Mouse (Mus musculus) embryonic facial prominence, embryonic 10.5 days (tissue): ENCODE measurements around the gene Hcst. TPM values are rescaled to one million over a fixed set of nuclear protein-coding genes. Genes with fewer than 3 reads are reported as not detected.
A peak's percentile ranks its signal among the peaks of the same experiment; 100 is the strongest.

Experiments used
- DNase-seq: peaks from one replicate; pipeline ENCODE4 v3.0.0-alpha.2; 2017; ENCODE audit warnings: low spot score
- H3K27ac ChIP-seq: fragments of 300-500 bp; sonication (generic); replicated peaks from 2 replicates; pipeline ENCODE4 v1.5.1; 2016; ENCODE audit warnings: mild to moderate bottlenecking
- H3K27me3 ChIP-seq: fragments of 300-500 bp; sonication (generic); replicated peaks from 2 replicates; pipeline ENCODE4 v1.6.1; 2016; ENCODE audit warnings: low read depth, mild to moderate bottlenecking; ENCODE audit not compliant: poor library complexity, severe bottlenecking
- H3K36me3 ChIP-seq: fragments of 300-500 bp; sonication (generic); replicated peaks from 2 replicates; pipeline ENCODE4 v1.6.1; 2016; ENCODE audit warnings: mild to moderate bottlenecking, moderate library complexity
- H3K4me1 ChIP-seq: fragments of 300-500 bp; sonication (generic); 2 replicates; pipeline ENCODE4 v1.6.1; 2016
- H3K4me3 ChIP-seq: fragments of 300-500 bp; sonication (generic); 2 replicates; pipeline ENCODE4 v1.5.1; 2016; ENCODE audit warnings: mild to moderate bottlenecking, moderate library complexity
- H3K9me3 ChIP-seq: fragments of 300-500 bp; sonication (generic); 2 replicates; pipeline ENCODE4 v1.6.1; 2016; ENCODE audit warnings: mild to moderate bottlenecking
- WGBS: fragments of 180-500 bp; shearing (Covaris S2); methylation state at CpG from one replicate; pipeline ENCODE4 v1.1.7; 2016; 5-methylcytosine and 5-hydroxymethylcytosine counted together
- polyA plus RNA-seq: library from polyadenylated mRNA; unstranded; fragments of >200 nt; fragmentation: Nextera tagmentation; extraction: Ambion mirVana; gene quantifications from 2 replicates; pipeline ENCODE4 v1.2.1, GENCODE M21; 2016

Hcst gene
- polyA plus RNA-seq = not detected in 2 replicates

DNA sequence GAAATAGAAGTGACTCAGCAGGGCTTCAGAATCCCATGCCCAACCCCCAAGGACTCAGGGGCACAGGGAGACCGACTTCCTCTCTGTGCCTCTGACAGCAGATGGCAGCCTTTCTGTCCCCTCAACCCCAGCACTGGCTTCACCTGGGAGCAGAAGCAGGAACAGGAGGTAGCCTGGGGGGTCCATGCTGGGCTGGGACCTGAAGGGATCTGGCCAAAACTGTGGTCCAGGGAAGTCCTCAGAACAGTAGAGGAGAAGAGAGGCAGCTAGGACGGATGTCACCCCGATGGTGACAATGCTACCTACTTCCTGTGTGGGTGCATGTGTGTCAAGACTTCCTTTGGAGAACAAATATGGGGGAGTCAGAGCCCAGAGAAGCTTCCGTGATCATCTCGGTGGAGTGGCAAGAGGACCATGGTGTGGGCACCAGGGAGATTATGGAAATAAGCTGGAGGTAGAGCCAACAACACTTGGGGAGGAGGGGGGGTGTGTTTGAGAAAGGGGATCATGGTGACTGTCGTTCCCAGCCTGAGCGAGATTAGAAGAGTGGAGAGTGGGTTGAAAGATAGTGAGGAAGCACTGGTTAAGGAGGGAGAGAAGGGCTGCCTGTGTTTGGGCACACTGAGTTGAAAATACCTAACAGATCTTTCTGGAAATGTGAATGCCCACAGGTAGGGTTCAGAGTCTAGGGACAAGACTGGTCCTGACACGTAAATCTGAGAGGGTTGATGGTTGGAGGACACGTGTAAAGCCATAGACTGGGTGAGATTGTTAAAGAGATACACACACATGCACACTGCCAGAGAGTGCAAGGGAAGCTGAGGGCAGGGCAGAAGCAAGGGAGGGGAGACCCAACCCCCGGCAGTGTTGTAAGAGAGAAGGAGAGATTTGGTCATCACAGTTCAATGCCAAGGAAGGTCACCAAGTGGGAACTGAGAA is at the start of gene Hcst:
Gene Hcst (minus strand): TSS at position 294 of the 939 bp plus-strand sequence.
- Histone ChIP-seq H3K4me1 (peaks cover 24% of the 10 kb centered on the region), H3K9me3 (peaks cover 6% of the 10 kb centered on the region; the same call in 1 of the 2 replicates), H3K27me3 (peaks cover 46% of the 10 kb centered on the region), H3K4me3 (no peak within 1 kb of the TSS), H3K27ac (no peak within 1 kb of the TSS), H3K36me3 (no peaks in the 10 kb centered on the region)
- WGBS = 72% methylated on average over 10 of the region's 10 CpGs
- no peak for DNase-seq

DNA sequence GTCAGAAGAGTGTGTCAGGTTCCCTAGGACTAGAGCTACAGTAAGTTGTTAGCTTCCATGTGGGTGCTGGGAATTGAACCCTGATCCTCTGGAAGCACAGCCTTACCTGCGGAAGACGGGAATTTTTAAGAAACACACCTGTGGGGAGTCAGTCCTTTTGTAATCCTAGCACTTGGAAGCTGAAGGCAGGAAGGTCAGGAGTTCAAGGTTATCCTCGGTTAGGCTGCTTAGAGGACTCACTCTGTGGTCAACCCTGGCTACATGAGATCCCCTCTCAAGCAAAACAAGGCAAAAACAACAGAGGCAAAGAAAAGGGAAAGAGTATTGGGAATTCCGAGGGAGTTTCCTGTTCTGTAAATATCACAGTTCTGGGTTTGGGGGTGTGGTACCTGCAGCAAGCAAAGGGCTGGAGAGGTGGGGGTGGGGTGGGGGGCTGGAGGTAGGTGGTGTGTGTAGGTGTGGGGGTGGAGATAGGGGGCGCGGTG is 45.2 kb upstream of the Hcst start:
- 10% methylated on average over 6 of the region's 6 CpGs for WGBS
- Histone ChIP-seq H3K27me3 (peaks cover 90% of the 10 kb centered on the region), H3K9me3 (no peaks in the 10 kb centered on the region), H3K36me3 (no peaks in the 10 kb centered on the region), H3K27ac (no peak overlapping the region), H3K4me1 (peaks cover 10% of the 10 kb centered on the region), H3K4me3 (no peak overlapping the region)
- DNase-seq = no peak

DNA sequence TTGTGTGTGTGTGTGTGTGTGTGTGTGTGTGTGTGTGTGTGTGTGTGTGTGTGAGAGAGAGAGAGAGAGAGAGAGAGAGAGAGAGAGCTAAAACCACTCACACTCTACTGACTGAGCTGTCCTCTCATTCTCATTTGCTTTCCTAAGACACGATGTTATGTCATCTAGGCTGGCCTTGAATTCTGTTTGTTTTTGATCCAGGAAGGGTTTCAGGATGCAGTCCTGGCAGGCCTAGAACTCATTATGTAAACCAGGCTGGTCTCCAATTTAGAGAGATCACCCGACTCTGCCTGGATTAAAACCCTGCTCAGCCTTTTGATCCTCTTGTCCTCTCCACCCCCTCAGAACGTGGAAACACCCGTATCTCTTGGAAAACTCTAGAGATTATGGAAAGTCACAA is 44.3 kb upstream of the Hcst start:
- Histone ChIP-seq H3K27ac (no peak overlapping the region), H3K9me3 (no peaks in the 10 kb centered on the region), H3K27me3 (peaks cover 99% of the 10 kb centered on the region), H3K36me3 (no peaks in the 10 kb centered on the region), H3K4me1 (peaks cover 10% of the 10 kb centered on the region), H3K4me3 (no peak overlapping the region)
- 17% methylated on average over 4 of the region's 4 CpGs for WGBS
- DNase-seq = no peak

DNA sequence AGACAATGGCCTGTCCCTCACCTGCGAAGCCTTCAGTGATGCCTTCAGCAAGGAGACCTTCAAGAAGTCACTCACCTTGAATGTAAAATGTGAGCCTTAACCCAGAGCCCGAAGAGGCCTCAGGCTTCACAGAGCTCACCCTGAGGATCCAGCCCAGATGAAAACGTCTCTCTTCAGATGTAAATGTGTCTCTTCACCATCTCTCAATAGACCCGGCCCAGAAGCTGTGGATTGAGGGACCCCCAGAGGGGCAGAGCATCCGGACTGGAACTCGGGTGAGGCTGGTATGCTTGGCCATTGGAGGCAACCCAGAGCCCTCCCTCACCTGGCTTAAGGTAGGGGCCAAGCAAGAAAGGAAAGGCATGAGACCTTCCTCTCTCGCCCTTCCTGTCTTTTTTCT is 43.9 kb upstream of the Hcst start:
- Histone ChIP-seq H3K36me3 (no peaks in the 10 kb centered on the region), H3K9me3 (no peaks in the 10 kb centered on the region), H3K4me3 (no peak overlapping the region), H3K27me3 (peaks cover 100% of the 10 kb centered on the region), H3K27ac (no peak overlapping the region), H3K4me1 (peaks cover 10% of the 10 kb centered on the region)
- WGBS = 33% methylated on average over 7 of the region's 7 CpGs
- DNase-seq = no peak

DNA sequence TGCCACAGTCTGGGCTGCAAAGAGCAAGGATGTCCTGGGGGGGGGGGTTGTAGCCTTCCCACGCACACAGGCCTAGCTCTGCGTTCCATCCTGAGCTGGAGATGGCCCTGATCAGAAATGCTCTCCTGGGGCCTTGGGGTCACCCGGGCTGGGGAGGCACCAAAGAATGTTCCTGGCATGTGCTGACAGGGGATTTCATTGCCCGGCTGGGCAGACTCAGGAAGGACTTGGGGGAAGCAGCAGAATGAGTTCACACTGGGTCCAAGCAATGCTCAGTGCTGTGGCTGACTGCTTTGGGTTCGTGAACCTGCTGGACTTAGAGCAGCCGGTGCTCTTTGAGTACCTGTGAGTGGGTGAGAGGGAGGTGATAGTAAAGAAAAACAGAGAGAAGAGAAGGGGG is 39.8 kb upstream of the Hcst start:
- no peak for DNase-seq
- H3K36me3 ChIP-seq = no peaks in the 10 kb centered on the region
- H3K27me3 ChIP-seq = peaks cover 100% of the 10 kb centered on the region
- no peak overlapping the region for H3K4me3 ChIP-seq
- H3K27ac ChIP-seq = no peak overlapping the region
- H3K9me3 ChIP-seq = no peaks in the 10 kb centered on the region
- WGBS = 33% methylated on average over 6 of the region's 6 CpGs
- H3K4me1 ChIP-seq = peaks cover 20% of the 10 kb centered on the region

DNA sequence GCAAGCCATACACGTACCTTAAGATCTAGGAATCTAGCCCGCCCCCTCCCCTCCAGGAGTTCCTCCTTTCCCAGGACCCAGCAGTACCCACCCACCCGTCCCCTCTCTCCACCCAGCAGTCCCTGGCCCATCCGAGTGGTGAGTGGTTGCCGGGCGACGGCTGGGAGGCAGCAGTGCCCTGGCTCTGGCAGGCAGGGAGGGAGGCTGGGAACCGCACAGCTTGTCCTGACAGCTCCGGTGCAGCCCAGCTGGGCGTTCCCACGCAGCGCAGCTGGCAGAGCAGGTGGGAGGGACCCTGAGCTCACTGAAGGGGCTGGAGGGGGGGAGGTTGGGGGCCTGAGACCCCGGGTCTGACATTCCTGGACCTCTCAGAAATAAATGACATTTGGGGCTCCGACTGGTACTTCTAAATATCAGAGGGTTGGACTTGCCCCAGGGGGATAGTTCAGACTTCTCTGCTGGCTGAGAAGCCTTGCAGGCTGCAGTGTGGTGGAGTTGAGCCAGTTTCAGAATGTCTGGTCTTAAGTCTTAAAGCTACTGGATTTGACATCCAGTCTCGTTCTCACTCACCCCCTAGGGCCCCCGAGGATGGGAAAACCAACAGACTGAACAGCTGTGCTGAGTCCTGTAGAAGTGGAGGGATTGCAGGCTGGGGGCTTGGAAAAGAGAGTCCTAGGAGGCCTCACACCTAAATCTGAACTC is 38.1 kb upstream of the Hcst start, which contains the start of the genes Kirrel2 and Nphs1:
Gene Kirrel2 (minus strand): TSS at position 62 of the 702 bp plus-strand sequence.
Gene Nphs1 (plus strand): TSS at position 687 of the 702 bp plus-strand sequence.
- H3K27me3 ChIP-seq = peaks cover 100% of the 10 kb centered on the region
- no peaks in the 10 kb centered on the region for H3K36me3 ChIP-seq
- WGBS = 2% methylated on average over 16 of the region's 16 CpGs
- peaks cover 26% of the 10 kb centered on the region for H3K4me1 ChIP-seq
- H3K9me3 ChIP-seq = no peaks in the 10 kb centered on the region
- H3K27ac ChIP-seq = no peak within 1 kb of the TSS
- DNase-seq = peak; percentile 53
- peak within 1 kb of the TSS; percentile 38 for H3K4me3 ChIP-seq

DNA sequence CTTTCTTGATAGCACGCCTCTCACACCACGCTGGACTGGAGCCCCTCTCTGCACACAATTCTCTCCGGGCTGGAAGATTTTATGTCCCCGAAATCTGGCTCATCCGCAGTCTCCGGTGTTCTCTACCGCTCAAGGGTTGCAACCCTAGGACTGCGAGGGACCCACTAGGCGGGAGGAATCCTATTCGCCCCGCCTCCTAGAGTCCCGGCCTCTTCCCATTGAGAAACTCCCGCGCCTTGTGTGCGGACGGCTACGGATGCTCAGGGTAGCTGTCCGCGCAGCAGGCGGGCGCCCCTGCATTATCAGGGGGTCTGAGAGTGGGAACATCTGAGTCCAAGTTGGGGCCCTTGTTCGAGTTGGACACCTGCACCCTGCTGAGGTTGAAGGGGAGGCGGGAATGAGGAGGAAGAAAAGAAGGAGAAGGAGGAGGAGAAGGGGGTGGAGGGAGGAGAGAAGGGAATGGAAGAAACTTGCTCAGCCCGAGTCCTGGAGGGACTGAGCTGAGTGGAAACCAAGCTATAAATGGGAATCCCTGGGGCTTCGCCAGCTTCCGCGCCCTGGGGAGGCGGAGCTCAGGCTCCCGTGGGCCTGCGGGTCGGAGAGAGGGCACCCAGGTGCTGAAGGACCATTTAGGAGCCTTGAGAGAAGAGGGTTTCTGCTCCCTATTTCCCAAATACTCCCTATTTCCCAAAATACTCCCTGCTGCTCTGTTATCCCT is 37.4 kb upstream of the Hcst start:
- DNase-seq = no peak
- under 1% methylated on average over 31 of the region's 31 CpGs for WGBS
- no peaks in the 10 kb centered on the region for H3K9me3 ChIP-seq

DNA sequence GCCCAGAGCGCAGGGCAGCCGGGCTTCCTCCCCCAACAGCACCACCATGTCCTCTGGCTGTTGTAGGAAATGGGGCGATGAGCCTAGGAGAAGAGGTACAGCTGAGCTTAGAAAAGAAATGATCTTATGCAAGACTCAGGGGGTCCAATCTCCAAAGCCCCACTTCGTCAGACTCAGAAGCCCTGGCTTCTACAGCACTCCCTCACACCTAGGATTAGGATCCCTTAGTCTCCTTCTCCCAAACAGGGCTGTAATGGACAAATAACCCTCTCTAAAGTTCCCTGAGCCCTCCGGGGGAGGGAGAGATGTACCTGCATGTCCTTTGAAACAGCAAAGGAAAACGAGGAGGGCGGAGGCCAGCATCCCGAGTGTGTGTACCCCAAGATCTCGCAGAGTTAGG is 36.8 kb upstream of the Hcst start:
- WGBS = 2% methylated on average over 9 of the region's 9 CpGs
- Histone ChIP-seq H3K36me3 (no peaks in the 10 kb centered on the region), H3K27ac (no peak overlapping the region), H3K9me3 (no peaks in the 10 kb centered on the region), H3K4me1 (peaks cover 26% of the 10 kb centered on the region), H3K4me3 (peak overlapping the region; percentile 38), H3K27me3 (peaks cover 100% of the 10 kb centered on the region)
- DNase-seq = no peak

More for the DNA sequence above, 37.4 kb upstream of the Hcst start:
- peaks cover 26% of the 10 kb centered on the region for H3K4me1 ChIP-seq
- H3K4me3 ChIP-seq = peak overlapping the region; percentile 38
- H3K27ac ChIP-seq = no peak overlapping the region
- H3K36me3 ChIP-seq = no peaks in the 10 kb centered on the region
- peaks cover 100% of the 10 kb centered on the region for H3K27me3 ChIP-seq

DNA sequence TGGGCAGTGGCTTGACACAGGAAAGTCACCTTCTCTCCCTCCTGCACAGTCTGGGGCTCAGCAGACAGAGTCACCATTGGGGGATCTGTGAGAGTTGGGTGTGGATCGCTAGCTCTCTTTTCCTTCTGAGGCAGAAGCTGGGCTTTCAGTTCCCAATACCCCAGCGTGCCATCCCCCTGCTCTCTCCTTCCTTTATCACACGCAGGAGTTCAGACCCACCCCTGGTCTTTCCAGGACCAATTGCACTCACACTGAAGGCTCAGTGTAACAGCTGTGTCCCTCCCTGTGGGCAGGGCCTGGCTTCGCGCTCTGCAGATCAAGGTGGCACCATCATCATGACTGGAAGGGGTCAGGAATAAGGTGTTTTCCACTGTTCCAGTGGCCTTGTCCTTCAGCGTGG is 34.6 kb upstream of the Hcst start:
- no peak for DNase-seq
- H3K27me3 ChIP-seq = peaks cover 97% of the 10 kb centered on the region
- no peaks in the 10 kb centered on the region for H3K9me3 ChIP-seq
- no peak overlapping the region for H3K4me3 ChIP-seq
- WGBS = 9% methylated on average over 6 of the region's 6 CpGs
- no peak overlapping the region for H3K27ac ChIP-seq
- H3K4me1 ChIP-seq = peaks cover 26% of the 10 kb centered on the region
- H3K36me3 ChIP-seq = no peaks in the 10 kb centered on the region

DNA sequence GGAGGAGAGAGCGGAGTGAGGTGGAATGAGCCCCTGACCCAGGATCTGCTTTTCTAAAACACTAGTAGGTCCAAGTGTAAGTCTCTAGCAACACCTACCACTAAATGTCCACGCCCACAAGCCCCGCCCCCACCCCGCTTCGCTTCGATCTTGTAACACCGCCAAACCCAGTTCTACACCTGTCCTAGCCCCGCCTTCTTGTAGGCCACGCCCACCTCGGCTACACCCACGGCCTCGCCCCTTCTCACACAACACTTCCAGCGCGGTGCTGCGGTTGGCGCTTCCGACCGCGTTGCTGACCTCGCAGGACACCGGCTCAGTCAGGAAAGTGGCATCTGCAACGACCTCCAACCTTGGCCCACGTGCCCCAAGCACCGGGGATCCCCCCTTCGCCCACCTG is 34.1 kb upstream of the Hcst start:
- Histone ChIP-seq H3K27ac (no peak overlapping the region), H3K4me3 (peak overlapping the region; percentile 29; the same call in 1 of the 2 replicates), H3K36me3 (no peaks in the 10 kb centered on the region), H3K4me1 (peaks cover 26% of the 10 kb centered on the region), H3K9me3 (no peaks in the 10 kb centered on the region), H3K27me3 (peaks cover 92% of the 10 kb centered on the region)
- no peak for DNase-seq
- WGBS = 2% methylated on average over 25 of the region's 25 CpGs

DNA sequence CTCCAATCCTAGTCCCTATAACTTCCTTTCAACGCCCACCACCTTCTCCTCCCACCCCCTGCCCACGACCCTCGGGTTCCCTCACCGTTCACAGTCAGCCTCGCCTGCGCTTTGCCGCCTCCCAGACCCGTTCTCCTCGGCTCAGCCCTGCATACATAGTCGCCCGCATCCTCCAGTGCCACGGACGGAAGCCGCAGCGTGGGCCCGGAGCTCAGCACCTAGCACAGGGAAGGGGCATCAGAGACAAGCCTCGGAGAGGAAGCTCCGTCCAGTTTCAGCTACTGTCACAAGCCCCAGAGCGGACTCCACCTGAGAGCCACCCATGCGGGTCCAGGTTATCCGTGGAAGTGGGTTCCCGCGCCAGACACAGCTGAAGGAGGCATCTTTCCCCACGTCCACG is 33.7 kb upstream of the Hcst start:
- Histone ChIP-seq H3K4me3 (no peak overlapping the region), H3K4me1 (peaks cover 25% of the 10 kb centered on the region), H3K36me3 (no peaks in the 10 kb centered on the region), H3K27ac (no peak overlapping the region), H3K9me3 (no peaks in the 10 kb centered on the region), H3K27me3 (peaks cover 90% of the 10 kb centered on the region)
- 15% methylated on average over 25 of the region's 25 CpGs for WGBS
- no peak for DNase-seq

DNA sequence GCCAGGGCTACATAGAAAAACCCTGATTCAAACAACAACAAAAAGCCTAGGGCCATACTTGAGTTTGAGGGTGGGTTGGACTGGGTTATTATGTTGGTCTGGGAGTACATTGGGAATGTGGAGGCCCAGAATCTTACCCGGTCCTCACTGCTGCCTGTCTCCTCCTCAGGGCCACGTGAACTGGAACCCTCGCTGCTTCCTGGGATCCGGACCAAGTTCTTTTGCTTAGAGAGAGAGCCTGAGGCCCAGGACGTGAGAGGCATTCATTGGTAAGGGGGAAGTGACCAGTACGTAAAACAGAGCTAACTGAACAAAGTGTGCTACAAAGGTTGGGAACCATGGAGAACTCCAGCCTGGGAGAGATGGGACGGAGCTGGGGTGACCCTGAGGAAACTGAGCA is 30.6 kb upstream of the Hcst start:
- no peak overlapping the region for H3K4me3 ChIP-seq
- 77% methylated on average over 7 of the region's 7 CpGs for WGBS
- H3K27ac ChIP-seq = no peak overlapping the region
- no peaks in the 10 kb centered on the region for H3K36me3 ChIP-seq
- H3K9me3 ChIP-seq = peaks cover 9% of the 10 kb centered on the region; the same call in 1 of the 2 replicates
- peaks cover 13% of the 10 kb centered on the region for H3K4me1 ChIP-seq
- DNase-seq = no peak
- H3K27me3 ChIP-seq = peaks cover 82% of the 10 kb centered on the region
